In the genomic region with DNA sequence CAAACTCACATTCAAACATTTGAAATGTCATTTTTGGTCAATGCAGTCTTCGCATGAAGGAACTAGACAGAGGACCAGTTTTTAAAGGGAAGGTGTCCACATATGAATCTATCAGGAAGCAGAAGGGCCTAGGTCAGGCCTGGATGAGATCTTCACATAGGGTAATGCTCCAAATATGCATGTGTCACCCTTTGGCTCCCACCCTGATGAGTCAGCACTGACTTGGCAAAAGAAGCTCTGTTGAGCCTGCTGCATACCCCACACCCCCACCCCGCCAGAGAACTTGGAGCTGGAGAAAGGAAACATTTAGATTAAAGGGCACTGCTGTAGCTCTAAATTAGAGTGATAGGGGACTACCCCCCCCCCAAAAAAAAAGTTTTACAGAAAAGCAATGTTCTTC, we compare ENCODE assay signal across 9 mouse cellular contexts.
DNase-seq lines count a peak whose midpoint lies in the region; ATAC-seq lines count a peak whose summit lies in the region.
"Had no signal": no experiment of that assay in that cellular context is flagged by ENCODE, and none has a peak within 500 bp of the region (broad histone marks: within the 10 kb centered on the region; RNA-seq: fewer than 3 reads in every experiment).

No protein-coding gene starts in this region.

- H3K4me3 ChIP-seq in hindbrain, embryonic 13.5 days: no peak overlapping the region
- H3K4me3 ChIP-seq in hindbrain, embryonic 10.5 days: no peak overlapping the region
- H3K4me3 ChIP-seq: heart, embryonic 13.5 days had no signal

- no peak overlapping the region for H3K4me2 ChIP-seq in hindbrain, embryonic 13.5 days
- H3K4me2 ChIP-seq: heart, embryonic 13.5 days had no signal

- H3K27ac ChIP-seq in hindbrain, embryonic 13.5 days: peak overlapping the region; percentile 60; the same call in 1 of the 2 replicates
- no peak overlapping the region for H3K27ac ChIP-seq in hindbrain, embryonic 10.5 days
- H3K27ac ChIP-seq: heart, embryonic 13.5 days had no signal

- intact Hi-C loops in left cerebral cortex, postnatal 14 days (cut with DNase I): no loop called here

- no peaks in the 10 kb centered on the region for H3K9me3 ChIP-seq in hindbrain, embryonic 13.5 days
- H3K9me3 ChIP-seq in hindbrain, embryonic 10.5 days: no peaks in the 10 kb centered on the region
- H3K9me3 ChIP-seq: heart, embryonic 13.5 days had no signal

- no peak overlapping the region for H3K9ac ChIP-seq in hindbrain, embryonic 13.5 days
- H3K9ac ChIP-seq: heart, embryonic 13.5 days had no signal

- no peaks in the 10 kb centered on the region for H3K36me3 ChIP-seq in hindbrain, embryonic 13.5 days
- no peaks in the 10 kb centered on the region for H3K36me3 ChIP-seq in hindbrain, embryonic 10.5 days
- H3K36me3 ChIP-seq: heart, embryonic 13.5 days had no signal

- no peaks in the 10 kb centered on the region for H3K27me3 ChIP-seq in hindbrain, embryonic 13.5 days
- H3K27me3 ChIP-seq in hindbrain, embryonic 10.5 days (ENCODE audit: insufficient read depth, poor library complexity, severe bottlenecking): no peaks in the 10 kb centered on the region
- H3K27me3 ChIP-seq: heart, embryonic 13.5 days had no signal

- 83% methylated on average over 2 of the region's 2 CpGs for WGBS in hindbrain, embryonic 13.5 days
- 91% methylated on average over 2 of the region's 2 CpGs for whole genome bisulfite sequencing in hindbrain, embryonic 10.5 days

- no peak for ATAC-seq in hindbrain, embryonic 13.5 days (ENCODE audit: low FRiP score)

- no peak for DNase-seq in hindbrain, embryonic 10.5 days (ENCODE audit: low spot score)
- peak; percentile 97 for DNase-seq in Muller cell, postnatal 12 days (ENCODE audit: inconsistent ontology term)
- peak; percentile 89 for DNase-seq in gastrocnemius, adult 18-20 months (ENCODE audit: low spot score)
- DNase-seq in kidney, postnatal 4 days: peak; percentile 48 to 64
- peak; percentile 66 to 78 for DNase-seq in urinary bladder, postnatal 36 days (ENCODE audit: low spot score in 2 of 2)
- no peak for DNase-seq in layer of hippocampus, postnatal 14 days (ENCODE audit: low spot score in 2 of 2)
- DNase-seq in left cerebral cortex, postnatal 14 days (ENCODE audit: low spot score in 2 of 2): no peak

- peaks cover 5% of the 10 kb centered on the region; the same call in 1 of the 2 replicates for H3K4me1 ChIP-seq in hindbrain, embryonic 13.5 days (replicated peaks)
- no peaks in the 10 kb centered on the region for H3K4me1 ChIP-seq in hindbrain, embryonic 10.5 days (replicated peaks)

Comparison
In these comparisons a context has a peak if more than half of its experiments do, and no peak if none do; other contexts are left out.
1. DNase-seq: peak in Muller cell, postnatal 12 days (single experiment), gastrocnemius, adult 18-20 months (single experiment), kidney, postnatal 4 days (2 of 2) and urinary bladder, postnatal 36 days (2 of 2); none in hindbrain, embryonic 10.5 days (single experiment), layer of hippocampus, postnatal 14 days (0 of 2) and left cerebral cortex, postnatal 14 days (0 of 2).